Mouse (Mus musculus): ENCODE measurements at regions not wholly inside any gene's neighbourhood (a gene's known extent, or its start where the extent isn't known, plus 50 kb on each side); places are given as distances from the start of the nearest gene placed in this dataset.

DNA sequence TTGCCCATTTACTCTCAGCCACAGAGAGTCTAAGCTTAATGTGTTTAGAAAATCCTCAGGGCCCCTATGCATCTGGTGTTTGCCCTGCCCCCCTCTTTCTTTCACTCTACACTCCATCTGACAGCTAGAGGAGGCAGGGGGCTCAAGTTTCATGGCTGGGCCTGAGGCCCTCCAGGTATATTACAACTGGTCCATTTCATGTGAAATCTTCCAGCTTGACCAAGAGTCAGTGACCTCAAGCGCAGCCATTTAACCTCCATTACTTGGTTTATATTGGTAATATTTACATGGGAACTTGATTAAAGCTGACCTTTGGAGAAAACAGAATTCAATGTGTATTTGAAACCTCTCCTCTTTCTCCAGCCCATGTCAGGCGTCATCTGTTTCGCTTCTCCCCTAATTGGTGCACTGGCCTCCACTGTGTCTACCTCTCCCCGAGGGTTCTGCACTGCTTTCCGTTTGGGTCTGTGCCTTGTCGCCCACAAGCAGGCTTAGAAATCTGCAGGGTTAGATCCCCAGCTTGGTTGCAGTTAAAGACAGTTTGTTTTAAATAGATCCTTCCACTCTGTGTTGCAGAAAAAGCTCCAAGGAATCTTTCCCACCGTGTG, 327.6 kb upstream of the Npvf start:
- H3K4me1 ChIP-seq (ENCODE audit: control insufficient read depth, insufficient read depth, low read length), result peaks cover 23% of the 10 kb centered on the region
- H3K4me3 ChIP-seq (ENCODE audit: low read depth, low read length), result no peak overlapping the region
- no peak for ATAC-seq
- no peaks in the 10 kb centered on the region for H3K9me3 ChIP-seq (replicated peaks; ENCODE audit: control insufficient read depth, low read length, poor library complexity, severe bottlenecking)
- no peaks in the 10 kb centered on the region for H3K36me3 ChIP-seq (ENCODE audit: control insufficient read depth, insufficient read depth, low read length)
- H3K9ac ChIP-seq (ENCODE audit: low read depth, low read length), result no peak overlapping the region
- no peaks in the 10 kb centered on the region for H3K27me3 ChIP-seq (ENCODE audit: control insufficient read depth, insufficient read depth, low read depth, low read length)
- WGBS, result 46% methylated on average over 7 of the region's 7 CpGs
- no peak overlapping the region for H3K4me2 ChIP-seq (ENCODE audit: low read length)
- H3K27ac ChIP-seq (ENCODE audit: low read length), result no peak overlapping the region

DNA sequence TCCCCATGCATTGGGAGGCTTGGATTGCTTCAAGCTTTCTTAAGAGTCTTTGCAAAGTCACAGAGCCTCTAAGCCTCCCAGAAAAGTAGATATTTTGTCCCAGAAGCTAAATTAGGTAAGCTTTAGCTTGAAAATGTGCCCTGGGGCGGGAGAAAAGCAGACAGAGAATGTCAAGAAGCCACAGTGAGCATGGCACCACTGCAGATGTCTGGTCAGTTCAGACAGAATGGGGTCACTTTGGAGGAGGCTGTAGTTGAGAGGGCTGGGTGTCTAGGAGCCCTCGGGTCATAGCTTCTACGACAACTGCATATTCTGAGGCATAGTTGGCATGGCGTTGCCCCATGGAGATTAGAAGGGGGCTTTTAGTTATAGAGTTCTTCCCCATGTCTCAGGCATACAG, 328.6 kb upstream of the Npvf start:
- H3K9ac ChIP-seq (ENCODE audit: low read depth, low read length), result no peak overlapping the region
- H3K4me1 ChIP-seq (ENCODE audit: control insufficient read depth, insufficient read depth, low read length), result peaks cover 23% of the 10 kb centered on the region
- H3K9me3 ChIP-seq (replicated peaks; ENCODE audit: control insufficient read depth, low read length, poor library complexity, severe bottlenecking), result no peaks in the 10 kb centered on the region
- no peak overlapping the region for H3K4me3 ChIP-seq (ENCODE audit: low read depth, low read length)
- no peak for ATAC-seq
- 72% methylated on average over 4 of the region's 4 CpGs for WGBS
- no peaks in the 10 kb centered on the region for H3K36me3 ChIP-seq (ENCODE audit: control insufficient read depth, insufficient read depth, low read length)
- no peak overlapping the region for H3K27ac ChIP-seq (ENCODE audit: low read length)
- H3K4me2 ChIP-seq (ENCODE audit: low read length), result no peak overlapping the region
- H3K27me3 ChIP-seq (ENCODE audit: control insufficient read depth, insufficient read depth, low read depth, low read length), result no peaks in the 10 kb centered on the region

DNA sequence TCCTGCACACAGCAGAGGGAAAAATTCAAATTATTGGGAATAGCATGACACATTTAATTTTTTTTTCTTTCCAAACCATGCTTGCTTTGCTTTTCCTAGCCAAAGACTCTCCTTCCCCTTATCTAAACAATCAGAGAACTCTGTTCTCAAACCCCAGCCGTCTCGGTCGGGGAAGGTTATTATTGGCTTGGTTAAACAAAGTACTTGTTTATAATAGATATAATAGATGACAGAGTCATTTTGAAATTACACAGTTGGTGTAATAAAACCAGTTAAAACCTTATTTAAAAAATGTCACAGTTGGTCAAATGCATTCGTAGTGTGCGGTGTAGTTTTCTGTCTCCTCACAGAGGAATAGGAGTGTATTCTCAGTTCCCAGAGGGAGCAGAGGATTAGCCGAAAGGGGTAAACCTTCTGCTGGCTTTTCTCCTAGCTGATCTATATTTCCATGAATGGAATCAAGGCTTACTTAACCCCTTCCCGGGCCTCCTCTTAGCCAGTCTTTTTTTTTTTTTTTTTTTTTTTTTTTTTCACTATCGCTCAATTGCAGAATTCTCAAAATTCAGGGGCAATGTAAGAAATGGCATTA, 329.4 kb upstream of the Npvf start:
- peaks cover 23% of the 10 kb centered on the region for H3K4me1 ChIP-seq (ENCODE audit: control insufficient read depth, insufficient read depth, low read length)
- no peak for ATAC-seq
- H3K4me2 ChIP-seq (ENCODE audit: low read length), result no peak overlapping the region
- no peak overlapping the region for H3K27ac ChIP-seq (ENCODE audit: low read length)
- H3K9ac ChIP-seq (ENCODE audit: low read depth, low read length), result no peak overlapping the region
- H3K4me3 ChIP-seq (ENCODE audit: low read depth, low read length), result no peak overlapping the region
- no peaks in the 10 kb centered on the region for H3K36me3 ChIP-seq (ENCODE audit: control insufficient read depth, insufficient read depth, low read length)
- 14% methylated on average over 8 of the region's 8 CpGs for WGBS
- no peaks in the 10 kb centered on the region for H3K9me3 ChIP-seq (replicated peaks; ENCODE audit: control insufficient read depth, low read length, poor library complexity, severe bottlenecking)
- H3K27me3 ChIP-seq (ENCODE audit: control insufficient read depth, insufficient read depth, low read depth, low read length), result no peaks in the 10 kb centered on the region

DNA sequence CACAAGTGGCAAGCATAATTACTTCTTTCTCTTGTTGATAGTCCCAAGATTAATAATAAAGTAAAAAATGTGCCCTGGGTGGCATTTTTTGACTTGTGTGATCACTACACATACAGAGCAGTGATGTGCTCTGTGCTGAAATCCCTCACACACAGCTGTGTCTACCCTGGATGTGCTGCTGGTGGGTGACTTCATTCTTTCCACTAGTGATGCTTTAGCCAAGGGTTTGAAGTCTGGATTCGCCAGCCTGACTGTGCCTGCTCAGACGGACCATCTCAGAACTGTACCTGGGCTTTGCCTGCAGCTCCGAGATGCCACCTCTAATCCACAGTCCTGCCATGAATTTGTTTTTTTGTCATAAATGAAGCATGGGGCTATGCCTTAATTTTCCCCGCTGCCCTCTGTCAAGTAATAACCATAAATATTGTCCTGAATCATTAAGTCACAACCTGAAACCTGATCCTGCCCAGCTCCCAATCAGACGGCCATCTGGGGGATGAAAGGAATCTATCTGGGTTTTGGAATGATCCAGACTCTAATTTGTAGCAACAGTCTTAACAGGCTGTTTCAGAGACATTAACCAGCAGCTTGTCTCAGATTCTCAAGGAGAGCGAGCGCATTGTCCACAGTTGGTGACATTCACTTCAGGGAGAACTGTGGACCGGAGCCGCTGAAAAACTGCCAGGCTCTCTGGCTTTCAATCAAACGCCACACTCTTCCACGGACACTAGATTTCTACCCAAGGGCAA, 330.1 kb upstream of the Npvf start:
- Histone ChIP-seq H3K4me1 (ENCODE audit: control insufficient read depth, insufficient read depth, low read length) (peaks cover 23% of the 10 kb centered on the region), H3K36me3 (ENCODE audit: control insufficient read depth, insufficient read depth, low read length) (no peaks in the 10 kb centered on the region), H3K4me2 (ENCODE audit: low read length) (no peak overlapping the region), H3K27me3 (ENCODE audit: control insufficient read depth, insufficient read depth, low read depth, low read length) (no peaks in the 10 kb centered on the region), H3K9ac (ENCODE audit: low read depth, low read length) (no peak overlapping the region), H3K9me3 (replicated peaks; ENCODE audit: control insufficient read depth, low read length, poor library complexity, severe bottlenecking) (no peaks in the 10 kb centered on the region), H3K4me3 (ENCODE audit: low read depth, low read length) (no peak overlapping the region), H3K27ac (ENCODE audit: low read length) (0 out of 2 replicates have a peak overlapping the region, but pooled peaks have one; percentile 12)
- ATAC-seq, result no peak
- WGBS, result 42% methylated on average over 11 of the region's 11 CpGs

DNA sequence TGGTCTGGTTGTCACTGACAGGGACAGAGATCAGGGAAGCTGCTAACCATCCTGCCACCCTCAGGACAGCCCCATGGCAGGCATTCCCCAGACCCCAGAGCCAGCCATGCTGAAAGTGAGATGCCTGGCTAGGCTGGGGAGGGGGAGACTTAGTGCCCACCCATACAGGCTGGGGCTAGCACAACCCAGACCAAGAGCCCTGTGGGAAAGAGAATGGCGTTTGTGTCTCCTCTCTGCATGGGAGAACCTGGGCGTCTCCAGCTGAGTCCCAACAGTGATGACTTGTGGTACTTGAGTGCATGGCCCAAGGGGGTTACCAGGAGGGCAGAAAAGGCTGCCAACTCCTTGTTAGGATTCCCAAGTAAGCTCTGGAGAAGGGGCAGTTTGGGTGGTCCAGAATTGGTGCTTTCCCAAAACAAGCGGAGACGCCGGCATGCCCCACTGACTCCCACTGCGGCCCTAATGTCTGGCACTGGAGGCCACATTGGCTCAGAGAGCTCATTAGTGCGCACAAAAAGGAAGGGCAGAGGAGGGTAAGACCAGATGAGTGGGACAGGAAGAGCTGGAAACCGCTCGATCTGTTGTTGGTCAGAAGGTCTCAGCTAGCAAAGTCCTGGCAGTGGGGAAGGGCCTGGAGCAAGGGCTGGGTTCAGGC, 332.2 kb upstream of the Npvf start:
- H3K27ac ChIP-seq (ENCODE audit: low read length), result peak overlapping the region; percentile 58; the same call in 1 of the 2 replicates
- no peaks in the 10 kb centered on the region for H3K9me3 ChIP-seq (replicated peaks; ENCODE audit: control insufficient read depth, low read length, poor library complexity, severe bottlenecking)
- no peak for ATAC-seq

DNA sequence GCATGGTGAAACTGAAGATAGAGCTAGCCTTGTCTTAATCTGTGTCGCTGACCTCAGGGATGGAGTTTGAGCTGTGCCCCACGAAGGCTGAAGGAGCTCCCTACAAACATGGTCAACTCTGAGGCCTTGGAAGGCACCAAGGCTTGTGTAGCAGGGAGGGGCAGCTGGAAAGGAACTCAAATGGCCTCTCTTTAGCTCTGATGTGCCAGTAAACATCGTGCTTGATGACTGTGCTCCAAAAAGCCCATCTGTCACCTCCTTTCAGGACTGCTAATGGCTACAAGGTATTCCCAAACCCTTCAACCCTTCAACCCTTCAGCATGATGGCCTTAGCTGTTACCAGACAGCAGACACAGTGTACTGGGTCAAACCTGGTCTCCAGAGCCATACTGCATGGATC, 334.3 kb upstream of the Npvf start:
- no peak overlapping the region for H3K4me2 ChIP-seq (ENCODE audit: low read length)
- WGBS, result 84% methylated on average over 3 of the region's 3 CpGs

More for the DNA sequence above, 332.2 kb upstream of the Npvf start:
- 70% methylated on average over 9 of the region's 9 CpGs for WGBS
- Histone ChIP-seq H3K36me3 (ENCODE audit: control insufficient read depth, insufficient read depth, low read length) (no peaks in the 10 kb centered on the region), H3K27me3 (ENCODE audit: control insufficient read depth, insufficient read depth, low read depth, low read length) (no peaks in the 10 kb centered on the region), H3K4me2 (ENCODE audit: low read length) (no peak overlapping the region), H3K4me3 (ENCODE audit: low read depth, low read length) (no peak overlapping the region), H3K9ac (ENCODE audit: low read depth, low read length) (no peak overlapping the region), H3K4me1 (ENCODE audit: control insufficient read depth, insufficient read depth, low read length) (peaks cover 23% of the 10 kb centered on the region)

DNA sequence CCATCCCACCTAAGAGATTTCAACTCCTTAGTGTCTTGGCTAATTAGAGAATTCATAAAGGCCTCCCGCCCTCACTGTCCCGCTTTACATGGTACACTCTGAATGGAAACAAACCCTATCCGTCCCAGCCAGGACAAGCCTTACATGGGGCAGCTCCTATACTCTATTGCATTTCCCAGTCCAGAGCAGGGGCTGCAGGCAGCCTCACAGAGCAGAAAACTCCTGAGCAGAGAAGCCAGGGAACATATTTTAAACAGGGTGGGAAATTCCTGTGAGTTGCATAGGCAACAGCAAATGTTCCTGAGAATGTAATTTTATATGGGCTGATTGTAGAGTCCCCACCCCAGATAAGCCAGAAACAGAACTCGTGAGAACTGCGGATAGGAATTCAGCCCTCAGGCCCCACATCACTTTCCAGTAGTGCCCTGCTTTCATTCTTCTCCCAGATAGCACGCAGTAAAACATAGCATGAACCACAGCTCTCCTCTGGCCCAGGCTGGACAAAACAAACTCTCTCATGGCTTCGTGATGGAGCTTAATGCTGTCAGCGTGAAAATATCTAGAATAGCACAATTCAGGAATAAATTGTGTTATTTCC, 337.4 kb upstream of the Npvf start:
- H3K4me2 ChIP-seq (ENCODE audit: low read length), result no peak overlapping the region
- no peak overlapping the region for H3K4me3 ChIP-seq (ENCODE audit: low read depth, low read length)
- H3K27me3 ChIP-seq (ENCODE audit: control insufficient read depth, insufficient read depth, low read depth, low read length), result no peaks in the 10 kb centered on the region
- H3K9ac ChIP-seq (ENCODE audit: low read depth, low read length), result no peak overlapping the region
- no peaks in the 10 kb centered on the region for H3K9me3 ChIP-seq (replicated peaks; ENCODE audit: control insufficient read depth, low read length, poor library complexity, severe bottlenecking)
- no peak for ATAC-seq
- 79% methylated on average over 8 of the region's 8 CpGs for WGBS
- H3K27ac ChIP-seq (ENCODE audit: low read length), result no peak overlapping the region
- H3K36me3 ChIP-seq (ENCODE audit: control insufficient read depth, insufficient read depth, low read length), result no peaks in the 10 kb centered on the region
- H3K4me1 ChIP-seq (ENCODE audit: control insufficient read depth, insufficient read depth, low read length), result no peaks in the 10 kb centered on the region

More for the DNA sequence above, 334.3 kb upstream of the Npvf start:
- Histone ChIP-seq H3K27ac (ENCODE audit: low read length) (no peak overlapping the region), H3K4me1 (ENCODE audit: control insufficient read depth, insufficient read depth, low read length) (peaks cover 14% of the 10 kb centered on the region), H3K9ac (ENCODE audit: low read depth, low read length) (no peak overlapping the region), H3K4me3 (ENCODE audit: low read depth, low read length) (no peak overlapping the region), H3K36me3 (ENCODE audit: control insufficient read depth, insufficient read depth, low read length) (no peaks in the 10 kb centered on the region), H3K9me3 (replicated peaks; ENCODE audit: control insufficient read depth, low read length, poor library complexity, severe bottlenecking) (no peaks in the 10 kb centered on the region), H3K27me3 (ENCODE audit: control insufficient read depth, insufficient read depth, low read depth, low read length) (no peaks in the 10 kb centered on the region)
- no peak for ATAC-seq

DNA sequence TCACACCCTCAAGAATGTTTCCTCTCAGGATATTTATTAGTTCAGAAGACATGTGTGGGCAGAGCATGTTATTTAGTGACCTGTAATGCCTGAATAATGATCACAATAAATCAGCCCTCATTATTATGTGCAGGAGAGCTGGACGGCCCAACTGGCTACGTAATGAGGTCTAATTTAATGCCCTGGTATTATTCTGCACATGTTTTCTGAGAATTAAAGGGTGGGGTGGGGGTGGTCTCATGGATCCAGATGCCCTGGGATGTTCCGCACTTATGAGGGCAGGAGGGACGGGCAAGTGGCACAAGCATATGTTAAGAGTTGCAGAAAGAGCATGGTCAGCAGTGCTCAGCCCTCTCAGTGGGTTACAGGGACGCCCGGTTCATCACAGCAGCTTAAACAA, 339.7 kb upstream of the Npvf start:
- WGBS, result 55% methylated on average over 6 of the region's 6 CpGs
- Histone ChIP-seq H3K9me3 (replicated peaks; ENCODE audit: control insufficient read depth, low read length, poor library complexity, severe bottlenecking) (no peaks in the 10 kb centered on the region), H3K4me2 (ENCODE audit: low read length) (no peak overlapping the region), H3K36me3 (ENCODE audit: control insufficient read depth, insufficient read depth, low read length) (no peaks in the 10 kb centered on the region), H3K27ac (ENCODE audit: low read length) (no peak overlapping the region), H3K4me3 (ENCODE audit: low read depth, low read length) (no peak overlapping the region), H3K9ac (ENCODE audit: low read depth, low read length) (no peak overlapping the region), H3K4me1 (ENCODE audit: control insufficient read depth, insufficient read depth, low read length) (no peaks in the 10 kb centered on the region), H3K27me3 (ENCODE audit: control insufficient read depth, insufficient read depth, low read depth, low read length) (no peaks in the 10 kb centered on the region)
- ATAC-seq, result no peak

Measured in midbrain, embryonic 16.5 days (tissue).